Mouse (Mus musculus) megakaryocyte-erythroid progenitor cell, adult 5 weeks (primary cell): Measurements from ENCODE around the gene Hipk2. TPM values are rescaled to one million over a fixed set of nuclear protein-coding genes. Genes with fewer than 3 reads are reported as not detected.

Experiments
- polyA plus RNA-seq: library from polyadenylated mRNA; stranded (reverse); fragments of >175 nt; gene quantifications from 2 replicates; pipeline ENCODE4 v1.2.3, GENCODE M21; 2012

Gene Hipk2
- polyA plus RNA-seq: 29.4 and 35.3 TPM in 2 replicates

GRCm38 (mm10) chr6:38876071-38876911 lies at the start of gene Hipk2:
Hipk2 (minus strand) TSS chr6:38876165.

GRCm38 (mm10) chr6:38875258-38876070 lies 501 bp downstream of the Hipk2 start, which contains the start of gene Tbxas1:
Tbxas1 (plus strand) TSS chr6:38875404.

GRCm38 (mm10) chr6:38662714-38663615 lies 213.0 kb downstream of the Hipk2 start, which contains the start of gene Clec2l:
Clec2l (plus strand) TSS chr6:38663069.

Other genes with a start within 250 kb of the Hipk2 start
- gene Klrg2, start 238.9 kb downstream of the Hipk2 start, polyA plus RNA-seq: 0.63 and 0.65 TPM in 2 replicates
- 0.17 and 0.37 TPM in 2 replicates for gene Clec2l, start 213.1 kb downstream of the Hipk2 start, polyA plus RNA-seq
- 7.4 and 11.6 TPM in 2 replicates for gene Tbxas1, start 761 bp downstream of the Hipk2 start, polyA plus RNA-seq
- gene Parp12, start 242.2 kb upstream of the Hipk2 start, polyA plus RNA-seq: 1.7 and 1.8 TPM in 2 replicates